Mouse (Mus musculus) neural tube, embryonic 11.5 days (tissue): Measurements from ENCODE around the gene Rnf7. TPM values are rescaled to one million over a fixed set of nuclear protein-coding genes. Genes with fewer than 3 reads are reported as not detected.

Experiments used
- ATAC-seq: fragments of 200-750 bp; cut with Nextera tagmentation; 2 replicates; pipeline ENCODE4 v1.8.0; 2017; ENCODE audit warnings: moderate number of reproducible peaks, mild to moderate bottlenecking, moderate TSS enrichment, moderate library complexity; ENCODE audit not compliant: insufficient read depth, low FRiP score, low TSS enrichment
- DNase-seq: peaks from one replicate; pipeline ENCODE4 v3.0.0-alpha.2; 2015; ENCODE audit warnings: low spot score
- H3K27ac ChIP-seq: fragments of 300-500 bp; sonication (generic); 2 replicates; pipeline ENCODE4 v1.5.1; 2014; ENCODE audit warnings: low read depth, mild to moderate bottlenecking, low read length
- H3K27me3 ChIP-seq: fragments of 300-500 bp; sonication (generic); 2 replicates; pipeline ENCODE4 v1.6.1; 2014; ENCODE audit warnings: mild to moderate bottlenecking, low read length, mixed read lengths; ENCODE audit not compliant: control insufficient read depth, insufficient read depth
- H3K36me3 ChIP-seq: fragments of 300-500 bp; sonication (generic); 2 replicates; pipeline ENCODE4 v1.6.1; 2014; ENCODE audit warnings: mild to moderate bottlenecking, low read length, moderate library complexity, mixed read lengths; ENCODE audit not compliant: control insufficient read depth, insufficient read depth
- H3K4me1 ChIP-seq: fragments of 300-500 bp; sonication (generic); 2 replicates; pipeline ENCODE4 v1.6.1; 2014; ENCODE audit warnings: low read length, mixed read lengths; ENCODE audit not compliant: control insufficient read depth, insufficient read depth
- H3K4me2 ChIP-seq: fragments of 300-500 bp; sonication (generic); 2 replicates; pipeline ENCODE4 v1.6.1; 2014; ENCODE audit warnings: low read depth, mild to moderate bottlenecking, moderate library complexity
- H3K4me3 ChIP-seq: fragments of 300-500 bp; sonication (generic); 2 replicates; pipeline ENCODE4 v1.5.1; 2014; ENCODE audit warnings: low read depth, low read length
- H3K9ac ChIP-seq: fragments of 300-500 bp; sonication (generic); 2 replicates; pipeline ENCODE4 v1.6.1; 2014; ENCODE audit warnings: mild to moderate bottlenecking, low read length
- H3K9me3 ChIP-seq: fragments of 300-500 bp; sonication (generic); 2 replicates; pipeline ENCODE4 v1.6.1; 2016; ENCODE audit warnings: low read length; ENCODE audit not compliant: control insufficient read depth
- WGBS: fragments of 180-500 bp; shearing (Covaris S2); extraction: QIAGEN DNeasy Blood & Tissue Kit; methylation state at CpG from one replicate; pipeline ENCODE4 v1.1.7; 2014; 5-methylcytosine and 5-hydroxymethylcytosine counted together
- polyA plus RNA-seq: library from polyadenylated mRNA; unstranded; fragments of >200 nt; fragmentation: Nextera tagmentation; extraction: Ambion mirVana; gene quantifications from 2 replicates; pipeline ENCODE4 v1.2.1, GENCODE M21; 2014

Gene Rnf7
- polyA plus RNA-seq, 1 experiment from 2014 or later = 265 TPM

DNA sequence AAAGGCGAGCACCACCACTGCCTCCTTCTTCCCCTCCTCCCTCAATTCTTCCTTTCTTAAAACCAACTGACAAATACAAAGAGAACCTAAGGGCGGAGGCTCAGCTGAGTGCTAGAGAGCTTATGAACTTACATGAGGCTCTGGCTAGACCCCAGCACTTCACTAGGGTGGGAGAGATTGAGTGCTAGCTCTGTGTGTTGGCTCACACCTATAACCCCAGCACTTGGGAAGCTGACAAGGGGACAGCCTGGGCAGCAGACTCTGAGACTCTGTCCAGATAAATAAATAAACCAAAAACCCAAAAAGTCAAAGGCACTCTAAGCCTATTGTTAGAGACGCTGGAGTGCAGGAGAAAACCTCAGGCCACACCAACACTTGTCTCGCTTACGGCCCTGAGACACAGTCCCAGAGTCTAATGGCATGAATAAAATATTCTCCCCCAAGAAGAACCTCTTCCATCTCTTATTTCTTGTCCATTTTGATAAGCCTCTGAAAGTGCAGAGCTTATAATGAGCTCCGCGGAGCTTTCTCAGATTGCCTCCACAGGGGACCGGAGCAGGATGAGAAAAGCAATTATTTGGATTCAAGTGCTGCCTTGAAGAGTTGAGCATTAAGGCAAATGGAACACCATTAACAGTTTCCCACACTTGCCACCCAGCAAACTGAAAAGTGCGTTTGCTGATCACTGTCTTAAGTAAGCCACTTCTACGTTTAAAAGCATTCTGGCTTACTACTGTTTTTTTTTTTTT is 18.2 kb downstream of the Rnf7 start:
- no peaks in the 10 kb centered on the region for H3K27me3 ChIP-seq
- no peak overlapping the region for H3K4me3 ChIP-seq
- H3K4me2 ChIP-seq = no peak overlapping the region
- ATAC-seq (no peak), DNase-seq (no peak)
- no peaks in the 10 kb centered on the region for H3K4me1 ChIP-seq
- peaks cover 9% of the 10 kb centered on the region; the same call in 1 of the 2 replicates for H3K9me3 ChIP-seq
- peaks cover 5% of the 10 kb centered on the region; the same call in 1 of the 2 replicates for H3K36me3 ChIP-seq
- WGBS = 87% methylated on average over 10 of the region's 10 CpGs
- no peak overlapping the region for H3K27ac ChIP-seq
- H3K9ac ChIP-seq = no peak overlapping the region

- no peak for DNase-seq
- Histone ChIP-seq H3K9me3 (no peaks in the 10 kb centered on the region), H3K27me3 (no peaks in the 10 kb centered on the region), H3K4me3 (no peak overlapping the region), H3K36me3 (no peaks in the 10 kb centered on the region), H3K4me1 (no peaks in the 10 kb centered on the region), H3K27ac (no peak overlapping the region), H3K9ac (no peak overlapping the region), H3K4me2 (no peak overlapping the region)
- 58% methylated on average over 8 of the region's 8 CpGs for WGBS
- no peak; the same call in 1 of the 2 replicates for ATAC-seq
Measured at GRCm38 (mm10) chr9:96455618-96456017, 22.9 kb downstream of the Rnf7 start.

DNA sequence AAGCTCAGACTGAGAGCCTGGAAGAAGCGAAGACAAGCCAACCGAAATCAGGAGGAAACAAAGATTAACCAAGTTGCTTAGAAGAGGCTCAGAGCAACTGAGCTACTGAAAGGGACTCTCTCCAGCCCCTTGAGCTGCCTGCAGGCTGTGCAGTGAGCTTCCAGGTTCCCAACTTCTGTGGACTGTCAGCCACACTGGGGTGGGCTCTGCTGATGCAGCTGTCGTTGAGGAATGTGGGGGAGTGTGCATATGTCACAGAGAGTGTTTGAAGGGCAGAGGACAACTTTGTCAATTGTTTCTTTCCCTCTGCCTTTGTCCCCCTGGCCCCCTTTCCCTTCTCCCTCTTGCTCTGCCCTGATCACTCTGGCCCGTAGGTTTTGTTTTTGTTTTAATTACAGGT is 25.5 kb downstream of the Rnf7 start:
- no peak for ATAC-seq
- no peak overlapping the region for H3K9ac ChIP-seq
- no peaks in the 10 kb centered on the region for H3K4me1 ChIP-seq
- no peak for DNase-seq
- no peaks in the 10 kb centered on the region for H3K36me3 ChIP-seq
- 80% methylated on average over 4 of the region's 4 CpGs for WGBS
- H3K27me3 ChIP-seq = no peaks in the 10 kb centered on the region
- H3K27ac ChIP-seq = no peak overlapping the region
- no peak overlapping the region for H3K4me3 ChIP-seq
- no peaks in the 10 kb centered on the region for H3K9me3 ChIP-seq
- no peak overlapping the region for H3K4me2 ChIP-seq

DNA sequence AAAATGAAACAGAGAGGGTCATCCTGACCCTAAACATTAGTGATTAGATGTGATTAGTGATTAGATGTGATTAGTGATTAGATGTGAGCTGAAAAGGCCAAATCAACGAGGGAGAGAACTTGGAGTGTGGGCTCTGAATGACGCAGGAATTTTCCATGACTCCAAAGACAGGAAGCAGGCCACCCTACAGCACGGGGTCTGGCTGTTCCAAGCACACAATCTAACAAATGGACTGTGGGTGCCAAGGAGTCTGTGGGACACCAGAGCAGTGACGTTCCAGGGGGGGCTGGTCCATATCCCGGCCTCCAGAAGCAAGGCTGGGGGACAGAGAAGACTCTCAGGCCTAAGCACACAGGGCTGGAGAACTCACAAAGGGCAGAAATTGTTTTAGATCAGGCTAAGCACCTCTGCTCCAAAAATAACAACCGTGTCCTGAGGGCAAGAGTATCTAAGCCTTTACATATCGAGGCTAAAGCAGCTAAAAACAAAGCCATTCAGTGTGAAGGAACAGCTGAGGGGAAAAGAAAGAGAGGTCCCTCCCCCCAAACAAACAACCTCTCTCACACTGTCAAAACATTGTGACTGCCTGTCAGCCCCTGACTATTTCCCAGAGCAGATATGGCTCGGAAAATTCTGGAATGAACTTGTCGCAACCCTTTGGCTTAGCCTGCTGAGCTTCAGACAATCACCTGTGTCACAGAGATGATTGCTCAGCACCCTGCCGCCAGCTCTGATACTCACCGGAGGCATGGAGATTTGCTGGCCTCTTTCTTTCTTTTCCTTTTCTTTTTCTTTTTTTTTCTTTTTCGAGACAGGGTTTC is 27.4 kb downstream of the Rnf7 start:
- ATAC-seq (no peak), DNase-seq (no peak)
- no peaks in the 10 kb centered on the region for H3K27me3 ChIP-seq
- H3K27ac ChIP-seq = no peak overlapping the region
- no peaks in the 10 kb centered on the region for H3K4me1 ChIP-seq
- H3K9ac ChIP-seq = no peak overlapping the region
- no peak overlapping the region for H3K4me3 ChIP-seq
- H3K4me2 ChIP-seq = no peak overlapping the region
- 81% methylated on average over 12 of the region's 12 CpGs for WGBS
- no peaks in the 10 kb centered on the region for H3K9me3 ChIP-seq
- no peaks in the 10 kb centered on the region for H3K36me3 ChIP-seq

DNA sequence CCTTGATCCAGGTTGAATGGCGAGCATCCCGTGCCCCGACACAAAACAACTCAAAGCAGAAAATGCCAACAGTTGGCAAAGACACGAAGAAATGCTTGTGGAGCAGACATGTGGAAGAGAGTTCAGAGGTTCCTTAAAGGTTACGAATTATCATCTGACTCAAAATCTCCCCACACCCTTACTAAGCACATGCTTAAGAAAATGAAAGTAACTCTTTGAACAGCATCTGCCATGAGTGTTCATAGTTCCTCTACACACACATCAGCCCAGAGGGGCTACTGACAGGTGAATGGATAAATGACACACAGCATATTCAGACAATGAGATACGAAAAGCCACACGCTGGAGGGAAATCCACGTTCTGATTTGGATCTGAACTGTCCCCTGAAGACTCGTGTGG is 29.0 kb downstream of the Rnf7 start:
- H3K27ac ChIP-seq = no peak overlapping the region
- H3K9me3 ChIP-seq = no peaks in the 10 kb centered on the region
- no peaks in the 10 kb centered on the region for H3K27me3 ChIP-seq
- no peaks in the 10 kb centered on the region for H3K4me1 ChIP-seq
- H3K4me3 ChIP-seq = no peak overlapping the region
- no peak overlapping the region for H3K4me2 ChIP-seq
- ATAC-seq (no peak), DNase-seq (no peak)
- no peaks in the 10 kb centered on the region for H3K36me3 ChIP-seq
- no peak overlapping the region for H3K9ac ChIP-seq
- 85% methylated on average over 9 of the region's 9 CpGs for WGBS

- H3K4me3 ChIP-seq = no peak overlapping the region
- H3K27ac ChIP-seq = no peak overlapping the region
- no peaks in the 10 kb centered on the region for H3K9me3 ChIP-seq
- H3K4me1 ChIP-seq = no peaks in the 10 kb centered on the region
- DNase-seq (no peak), ATAC-seq (no peak)
- H3K9ac ChIP-seq = no peak overlapping the region
- H3K4me2 ChIP-seq = no peak overlapping the region
- WGBS = 85% methylated on average over 4 of the region's 4 CpGs
- no peaks in the 10 kb centered on the region for H3K27me3 ChIP-seq
- no peaks in the 10 kb centered on the region for H3K36me3 ChIP-seq
Measured at GRCm38 (mm10) chr9:96445351-96445750, 33.1 kb downstream of the Rnf7 start.

GRCm38 (mm10) chr9:96442081-96442480 is 36.4 kb downstream of the Rnf7 start:
- WGBS = 25% methylated on average over 10 of the region's 10 CpGs
- Histone ChIP-seq H3K9me3 (no peaks in the 10 kb centered on the region), H3K27ac (no peak overlapping the region), H3K36me3 (no peaks in the 10 kb centered on the region), H3K4me3 (no peak overlapping the region), H3K9ac (no peak overlapping the region), H3K4me1 (peaks cover 4% of the 10 kb centered on the region; the same call in 1 of the 2 replicates), H3K4me2 (no peak overlapping the region; the same call in 1 of the 2 replicates), H3K27me3 (no peaks in the 10 kb centered on the region)
- DNase-seq = no peak
- ATAC-seq = no peak

GRCm38 (mm10) chr9:96438334-96438871 is 40.1 kb downstream of the Rnf7 start:
- H3K27me3 ChIP-seq = no peaks in the 10 kb centered on the region
- H3K27ac ChIP-seq = 0 out of 2 replicates have a peak overlapping the region, but pooled peaks have one; percentile 0
- ATAC-seq (peak; percentile 52; the same call in 1 of the 2 replicates), DNase-seq (no peak)
- peak overlapping the region; percentile 74 for H3K4me2 ChIP-seq
- WGBS = 4% methylated on average over 8 of the region's 8 CpGs
- H3K9me3 ChIP-seq = no peaks in the 10 kb centered on the region
- peak overlapping the region; percentile 64 for H3K9ac ChIP-seq
- no peaks in the 10 kb centered on the region for H3K36me3 ChIP-seq
- peaks cover 8% of the 10 kb centered on the region; the same call in 1 of the 2 replicates for H3K4me1 ChIP-seq
- peak overlapping the region; percentile 32 for H3K4me3 ChIP-seq
